Mouse (Mus musculus): ENCODE data around the gene E130308A19Rik. TPM values are rescaled to one million over a fixed set of nuclear protein-coding genes. Genes with fewer than 3 reads are reported as not detected.

Gene E130308A19Rik
- total and polyA plus RNA-seq, 2 experiments from 2014 or later, result 22.6 to 24.9 TPM

GRCm38 (mm10) chr4:59795788-59796455 is 169.9 kb downstream of the E130308A19Rik start:
- H3K9ac ChIP-seq, result no peak overlapping the region
- 72% methylated on average over 2 of the region's 2 CpGs for WGBS
- no peak overlapping the region for H3K4me3 ChIP-seq (ENCODE audit: low read depth, low read length)
- H3K4me2 ChIP-seq (ENCODE audit: low read depth), result no peak overlapping the region
- no peaks in the 10 kb centered on the region for H3K4me1 ChIP-seq (ENCODE audit: insufficient read depth)
- DNase-seq (no peak), ATAC-seq (no peak)
- no peak overlapping the region for H3K27ac ChIP-seq (ENCODE audit: low read depth, low read length)
- TF ChIP-seq CTCF (IDR thresholded peaks at IDR 0.05; ENCODE audit: low read depth), result no peak
- no peaks in the 10 kb centered on the region for H3K9me3 ChIP-seq (ENCODE audit: low read length)
- no peaks in the 10 kb centered on the region for H3K27me3 ChIP-seq (ENCODE audit: insufficient read depth, low read length)
- H3K36me3 ChIP-seq (ENCODE audit: insufficient read depth), result no peaks in the 10 kb centered on the region

- Histone ChIP-seq H3K4me3 (ENCODE audit: low read depth, low read length) (no peak overlapping the region), H3K9me3 (ENCODE audit: low read length) (no peaks in the 10 kb centered on the region), H3K4me2 (ENCODE audit: low read depth) (no peak overlapping the region), H3K27me3 (ENCODE audit: insufficient read depth, low read length) (no peaks in the 10 kb centered on the region), H3K4me1 (ENCODE audit: insufficient read depth) (no peaks in the 10 kb centered on the region), H3K27ac (ENCODE audit: low read depth, low read length) (no peak overlapping the region), H3K36me3 (ENCODE audit: insufficient read depth) (no peaks in the 10 kb centered on the region), H3K9ac (no peak overlapping the region)
- ATAC-seq (no peak), DNase-seq (no peak)
- whole genome bisulfite sequencing, result 86% methylated on average over 5 of the region's 5 CpGs
- no peak for TF ChIP-seq CTCF (IDR thresholded peaks at IDR 0.05; ENCODE audit: low read depth)
Measured at GRCm38 (mm10) chr4:59800181-59800580, 174.2 kb downstream of the E130308A19Rik start.

- ATAC-seq, result no peak
- Histone ChIP-seq H3K4me2 (ENCODE audit: low read depth) (no peak within 1 kb of the TSS), H3K36me3 (ENCODE audit: insufficient read depth) (no peaks in the 10 kb centered on the region), H3K27ac (ENCODE audit: low read depth, low read length) (no peak within 1 kb of the TSS), H3K4me3 (ENCODE audit: low read depth, low read length) (no peak within 1 kb of the TSS), H3K27me3 (ENCODE audit: insufficient read depth, low read length) (no peaks in the 10 kb centered on the region), H3K9me3 (ENCODE audit: low read length) (no peaks in the 10 kb centered on the region), H3K4me1 (ENCODE audit: insufficient read depth) (no peaks in the 10 kb centered on the region), H3K9ac (no peak within 1 kb of the TSS)
- no peak for DNase-seq
- no peak for TF ChIP-seq CTCF (IDR thresholded peaks at IDR 0.05; ENCODE audit: low read depth)
Measured at GRCm38 (mm10) chr4:59801489-59801888, 175.5 kb downstream of the E130308A19Rik start, which contains the start of gene Inip. Gene Inip, minus strand, starts transcription at chr4:59801589.

GRCm38 (mm10) chr4:59802107-59802506 is 176.1 kb downstream of the E130308A19Rik start:
- H3K9me3 ChIP-seq (ENCODE audit: low read length), result no peaks in the 10 kb centered on the region
- no peak overlapping the region for H3K27ac ChIP-seq (ENCODE audit: low read depth, low read length)
- no peak for TF ChIP-seq CTCF (IDR thresholded peaks at IDR 0.05; ENCODE audit: low read depth)
- H3K4me1 ChIP-seq (ENCODE audit: insufficient read depth), result 0 out of 2 replicates have a peak, but pooled peaks cover 1% of the 10 kb centered on the region
- H3K36me3 ChIP-seq (ENCODE audit: insufficient read depth), result no peaks in the 10 kb centered on the region
- DNase-seq (no peak), ATAC-seq (no peak)
- 65% methylated on average over 6 of the region's 6 CpGs for WGBS
- no peaks in the 10 kb centered on the region for H3K27me3 ChIP-seq (ENCODE audit: insufficient read depth, low read length)
- H3K4me3 ChIP-seq (ENCODE audit: low read depth, low read length), result no peak overlapping the region
- H3K4me2 ChIP-seq (ENCODE audit: low read depth), result no peak overlapping the region
- H3K9ac ChIP-seq, result no peak overlapping the region

GRCm38 (mm10) chr4:59802792-59803191 is 176.8 kb downstream of the E130308A19Rik start:
- no peak overlapping the region for H3K4me3 ChIP-seq (ENCODE audit: low read depth, low read length)
- no peak for TF ChIP-seq CTCF (IDR thresholded peaks at IDR 0.05; ENCODE audit: low read depth)
- no peaks in the 10 kb centered on the region for H3K27me3 ChIP-seq (ENCODE audit: insufficient read depth, low read length)
- ATAC-seq (no peak), DNase-seq (no peak)
- H3K4me1 ChIP-seq (ENCODE audit: insufficient read depth), result 0 out of 2 replicates have a peak, but pooled peaks cover 7% of the 10 kb centered on the region
- H3K27ac ChIP-seq (ENCODE audit: low read depth, low read length), result no peak overlapping the region
- no peaks in the 10 kb centered on the region for H3K36me3 ChIP-seq (ENCODE audit: insufficient read depth)
- 77% methylated on average over 4 of the region's 4 CpGs for WGBS
- H3K9ac ChIP-seq, result no peak overlapping the region
- H3K4me2 ChIP-seq (ENCODE audit: low read depth), result no peak overlapping the region
- no peaks in the 10 kb centered on the region for H3K9me3 ChIP-seq (ENCODE audit: low read length)

- no peak overlapping the region for H3K9ac ChIP-seq
- no peaks in the 10 kb centered on the region for H3K9me3 ChIP-seq (ENCODE audit: low read length)
- H3K27me3 ChIP-seq (ENCODE audit: insufficient read depth, low read length), result no peaks in the 10 kb centered on the region
- TF ChIP-seq CTCF (IDR thresholded peaks at IDR 0.05; ENCODE audit: low read depth), result no peak
- H3K4me2 ChIP-seq (ENCODE audit: low read depth), result no peak overlapping the region
- H3K4me3 ChIP-seq (ENCODE audit: low read depth, low read length), result no peak overlapping the region
- ATAC-seq, result no peak
- H3K4me1 ChIP-seq (ENCODE audit: insufficient read depth), result 0 out of 2 replicates have a peak, but pooled peaks cover 7% of the 10 kb centered on the region
- H3K36me3 ChIP-seq (ENCODE audit: insufficient read depth), result no peaks in the 10 kb centered on the region
- no peak for DNase-seq
- no peak overlapping the region for H3K27ac ChIP-seq (ENCODE audit: low read depth, low read length)
- WGBS, result 88% methylated on average over 5 of the region's 5 CpGs
Measured at GRCm38 (mm10) chr4:59803358-59803757, 177.3 kb downstream of the E130308A19Rik start.

GRCm38 (mm10) chr4:59804754-59805153 is 178.7 kb downstream of the E130308A19Rik start:
- Histone ChIP-seq H3K4me2 (ENCODE audit: low read depth) (peak overlapping the region; percentile 64), H3K27ac (ENCODE audit: low read depth, low read length) (no peak overlapping the region), H3K4me3 (ENCODE audit: low read depth, low read length) (peak overlapping the region; percentile 83; the same call in 1 of the 2 replicates), H3K27me3 (ENCODE audit: insufficient read depth, low read length) (no peaks in the 10 kb centered on the region), H3K36me3 (ENCODE audit: insufficient read depth) (no peaks in the 10 kb centered on the region), H3K9ac (peak overlapping the region; percentile 82; the same call in 1 of the 2 replicates), H3K9me3 (ENCODE audit: low read length) (no peaks in the 10 kb centered on the region), H3K4me1 (ENCODE audit: insufficient read depth) (0 out of 2 replicates have a peak, but pooled peaks cover 7% of the 10 kb centered on the region)
- ATAC-seq (no peak), DNase-seq (no peak)
- TF ChIP-seq CTCF (IDR thresholded peaks at IDR 0.05; ENCODE audit: low read depth), result no peak
- WGBS, result 76% methylated on average over 1 of the region's 1 CpGs
